9 mouse cellular contexts compared by ENCODE assay signal in the genomic region with DNA sequence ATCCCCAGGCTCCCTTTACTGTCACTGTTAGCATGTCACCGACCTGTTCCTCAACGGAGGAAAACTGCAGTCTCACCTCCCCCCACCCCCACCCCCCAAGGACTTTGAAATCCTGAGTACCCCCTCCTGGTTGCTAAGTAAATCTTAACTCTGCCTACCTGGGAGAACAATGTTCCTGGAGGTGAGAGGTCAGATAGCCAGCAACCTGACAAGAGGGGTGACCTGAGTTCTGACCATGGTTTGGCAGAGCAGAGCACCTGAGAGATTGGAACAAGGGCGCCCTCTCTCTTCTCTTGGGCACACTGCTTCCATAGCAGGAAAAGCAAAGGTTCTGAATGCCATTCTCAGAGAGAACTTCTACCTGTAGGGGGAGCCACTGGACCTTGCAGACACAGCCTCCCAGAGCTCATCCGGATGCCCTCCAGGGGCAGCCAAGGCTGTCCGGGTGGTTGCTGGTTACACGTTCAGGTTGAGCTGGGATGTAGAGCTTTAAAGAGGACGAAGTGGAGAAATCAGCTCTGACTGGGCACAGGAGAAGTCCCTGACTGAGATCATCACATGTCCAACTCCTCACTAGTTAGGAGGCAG. TPM values are rescaled to one million over a fixed set of nuclear protein-coding genes. Genes with fewer than 3 reads are reported as not detected.
A peak's percentile ranks its signal among the peaks of the same experiment; 100 is the strongest.
DNase-seq lines count a peak whose midpoint lies in the region; ATAC-seq and TF ChIP-seq lines count a peak whose summit lies in the region.
"Had no signal": no experiment of that assay in that cellular context is flagged by ENCODE, and none has a peak within 500 bp of the region (broad histone marks: within the 10 kb centered on the region; RNA-seq: fewer than 3 reads in every experiment).

No protein-coding gene starts in this region.

- peaks cover 5% of the 10 kb centered on the region for H3K4me1 ChIP-seq in heart, embryonic 11.5 days (ENCODE audit: control insufficient read depth, insufficient read depth, low read length)
- H3K4me1 ChIP-seq in embryonic facial prominence, embryonic 11.5 days (ENCODE audit: control insufficient read depth, insufficient read depth, low read length) = no peaks in the 10 kb centered on the region; the same call in 1 of the 2 replicates
- H3K4me1 ChIP-seq in kidney, embryonic 14.5 days (ENCODE audit: control insufficient read depth, insufficient read depth, low read length) = peaks cover 11% of the 10 kb centered on the region
- H3K4me1 ChIP-seq in lung, postnatal 0 days (ENCODE audit: insufficient read depth, low read depth, low read length) = peaks cover 5% of the 10 kb centered on the region; the same call in 1 of the 2 replicates
- no peaks in the 10 kb centered on the region for H3K4me1 ChIP-seq in thymus, adult 2 months (replicated peaks; ENCODE audit: control insufficient read depth, insufficient read depth, low read length)

- 0 out of 2 replicates have a peak, but pooled peaks cover 4% of the 10 kb centered on the region for H3K27me3 ChIP-seq in heart, embryonic 11.5 days (ENCODE audit: control insufficient read depth, insufficient read depth, low read length)
- peaks cover 3% of the 10 kb centered on the region; the same call in 1 of the 2 replicates for H3K27me3 ChIP-seq in embryonic facial prominence, embryonic 11.5 days (ENCODE audit: control insufficient read depth, insufficient read depth, low read length)
- H3K27me3 ChIP-seq in kidney, embryonic 14.5 days (ENCODE audit: control insufficient read depth, insufficient read depth, low read length) = peaks cover 5% of the 10 kb centered on the region; the same call in 1 of the 2 replicates
- no peaks in the 10 kb centered on the region for H3K27me3 ChIP-seq in lung, postnatal 0 days (replicated peaks; ENCODE audit: insufficient read depth, low read length)
- H3K27me3 ChIP-seq in thymus, adult 2 months (ENCODE audit: control insufficient read depth, insufficient read depth, low read length) = no peaks in the 10 kb centered on the region

- WGBS in heart, embryonic 11.5 days (ENCODE audit: insufficient replicate concordance) = 15% methylated on average over 7 of the region's 7 CpGs
- 24% methylated on average over 7 of the region's 7 CpGs for WGBS in embryonic facial prominence, embryonic 11.5 days
- WGBS in kidney, embryonic 14.5 days = 28% methylated on average over 7 of the region's 7 CpGs
- WGBS in lung, postnatal 0 days = 17% methylated on average over 7 of the region's 7 CpGs
- WGBS in thymus, adult 2 months = 39% methylated on average over 7 of the region's 7 CpGs

- no peak overlapping the region for H3K4me3 ChIP-seq in heart, embryonic 11.5 days (ENCODE audit: low read depth, low read length)
- no peak overlapping the region for H3K4me3 ChIP-seq in embryonic facial prominence, embryonic 11.5 days (ENCODE audit: low read depth, low read length)
- no peak overlapping the region for H3K4me3 ChIP-seq in kidney, embryonic 14.5 days (ENCODE audit: low read length)
- no peak overlapping the region for H3K4me3 ChIP-seq in lung, postnatal 0 days (ENCODE audit: low read depth, low read length)
- H3K4me3 ChIP-seq in thymus, adult 2 months (ENCODE audit: control insufficient read depth, insufficient read depth, low read length) = no peak overlapping the region
- H3K4me3 ChIP-seq: limb, embryonic 13.5 days had no signal

- no peak overlapping the region for H3K4me2 ChIP-seq in heart, embryonic 11.5 days
- H3K4me2 ChIP-seq in embryonic facial prominence, embryonic 11.5 days (ENCODE audit: low read depth, low read length) = no peak overlapping the region
- H3K4me2 ChIP-seq in kidney, embryonic 14.5 days (replicated peaks; ENCODE audit: low read depth, low read length) = no peak overlapping the region
- H3K4me2 ChIP-seq in lung, postnatal 0 days (replicated peaks; ENCODE audit: low read depth, low read length) = no peak overlapping the region
- H3K4me2 ChIP-seq: limb, embryonic 13.5 days had no signal

- no peak for TF ChIP-seq POLR2A in thymus, adult 2 months (IDR thresholded peaks at IDR 0.05; ENCODE audit: control insufficient read depth, extremely low read depth, insufficient read depth, low read length, poor library complexity)

- no peaks in the 10 kb centered on the region for H3K9me3 ChIP-seq in heart, embryonic 11.5 days (replicated peaks; ENCODE audit: control insufficient read depth, low read length)
- no peaks in the 10 kb centered on the region for H3K9me3 ChIP-seq in embryonic facial prominence, embryonic 11.5 days (replicated peaks; ENCODE audit: control insufficient read depth, low read length)
- H3K9me3 ChIP-seq in kidney, embryonic 14.5 days (ENCODE audit: control insufficient read depth, low read length) = no peaks in the 10 kb centered on the region
- no peaks in the 10 kb centered on the region for H3K9me3 ChIP-seq in lung, postnatal 0 days (ENCODE audit: low read length)
- H3K9me3 ChIP-seq: limb, embryonic 13.5 days had no signal

- peak; percentile 30 for DNase-seq in heart, adult 8-10 months (ENCODE audit: low spot score)
- DNase-seq in adrenal gland, postnatal 25 days = peak; percentile 24
- peak; percentile 77 for DNase-seq in embryonic facial prominence, embryonic 11.5 days (ENCODE audit: low spot score)
- DNase-seq in lung, postnatal 0 days (ENCODE audit: low spot score) = peak; percentile 87
- peak; percentile 58 for DNase-seq in thymus, adult 2 months

- TF ChIP-seq CTCF in lung, postnatal 0 days (IDR thresholded peaks at IDR 0.05) = peak; percentile 89
- TF ChIP-seq CTCF in thymus, adult 2 months (IDR thresholded peaks at IDR 0.05; ENCODE audit: borderline replicate concordance, control insufficient read depth, extremely low read depth, insufficient read depth, low read length, poor library complexity) = peak; percentile 68; the same call in 1 of the 2 replicates

- no peaks in the 10 kb centered on the region for H3K36me3 ChIP-seq in heart, embryonic 11.5 days (ENCODE audit: control insufficient read depth, insufficient read depth, low read length)
- H3K36me3 ChIP-seq in embryonic facial prominence, embryonic 11.5 days (replicated peaks; ENCODE audit: control insufficient read depth, insufficient read depth, low read depth, low read length) = no peaks in the 10 kb centered on the region; the same call in 1 of the 2 replicates
- H3K36me3 ChIP-seq in kidney, embryonic 14.5 days (ENCODE audit: control insufficient read depth, insufficient read depth, low read length) = peaks cover 13% of the 10 kb centered on the region
- 0 out of 2 replicates have a peak, but pooled peaks cover 7% of the 10 kb centered on the region for H3K36me3 ChIP-seq in lung, postnatal 0 days (ENCODE audit: insufficient read depth, low read length)
- peaks cover 9% of the 10 kb centered on the region for H3K36me3 ChIP-seq in thymus, adult 2 months (ENCODE audit: control insufficient read depth, insufficient read depth, low read length)

- ATAC-seq in heart, embryonic 11.5 days (replicated peaks; ENCODE audit: insufficient number of reproducible peaks, low FRiP score, low TSS enrichment) = no peak
- peak; percentile 80 for ATAC-seq in CD4-positive, CD25-positive, alpha-beta regulatory T cell, adult 4 months
- ATAC-seq in embryonic facial prominence, embryonic 11.5 days (replicated peaks; ENCODE audit: insufficient number of reproducible peaks, low FRiP score, low TSS enrichment, low read depth) = peak; percentile 7; the same call in 1 of the 2 replicates
- 0 out of 2 replicates have a peak, but pooled peaks have one; percentile 12 for ATAC-seq in kidney, embryonic 14.5 days (ENCODE audit: low FRiP score, low TSS enrichment)
- peak; percentile 58 for ATAC-seq in lung, postnatal 0 days

- no peak overlapping the region for H3K27ac ChIP-seq in heart, embryonic 11.5 days (ENCODE audit: low read depth, low read length)
- no peak overlapping the region for H3K27ac ChIP-seq in embryonic facial prominence, embryonic 11.5 days (replicated peaks; ENCODE audit: low read depth, low read length)
- H3K27ac ChIP-seq in kidney, embryonic 14.5 days (ENCODE audit: low read depth, low read length) = no peak overlapping the region
- H3K27ac ChIP-seq in lung, postnatal 0 days (ENCODE audit: low read length) = no peak overlapping the region
- no peak overlapping the region for H3K27ac ChIP-seq in thymus, adult 2 months (ENCODE audit: control insufficient read depth, insufficient read depth, low read length)
- H3K27ac ChIP-seq: limb, embryonic 13.5 days had no signal

- TF ChIP-seq EP300 in lung, postnatal 0 days (IDR thresholded peaks at IDR 0.05) = no peak

- no peak overlapping the region for H3K9ac ChIP-seq in heart, embryonic 11.5 days (ENCODE audit: low read depth, low read length)
- no peak overlapping the region for H3K9ac ChIP-seq in embryonic facial prominence, embryonic 11.5 days (replicated peaks; ENCODE audit: low read length)
- no peak overlapping the region for H3K9ac ChIP-seq in kidney, embryonic 14.5 days (ENCODE audit: low read depth, low read length)
- no peak overlapping the region for H3K9ac ChIP-seq in lung, postnatal 0 days (replicated peaks; ENCODE audit: low read depth)
- H3K9ac ChIP-seq: limb, embryonic 13.5 days had no signal

RNA-seq across cellular contexts. Expression of gene Nsun2, which starts 40.6 kb away (rescaled TPM):
- total RNA-seq in heart, adult 8-10 months (2022) = 10 to 100 TPM; 43.6 to 51.5 (median 47.4) TPM
- 78.5 and 87.8 TPM in 2 replicates for polyA plus RNA-seq in heart, embryonic 11.5 days (2014; fragmentation: Nextera tagmentation; extraction: Ambion mirVana)
- polyA plus RNA-seq in CD4-positive, CD25-positive, alpha-beta regulatory T cell, adult 4 months (2017; shearing (Covaris generic)) = 10 to 100 TPM; 26.3 to 30.7 TPM
- total RNA-seq in adrenal gland, postnatal 25 days (2021) = 84.4 and 102 TPM in 2 replicates
- 152 and 159 TPM in 2 replicates for polyA plus RNA-seq in embryonic facial prominence, embryonic 11.5 days (2014; fragmentation: Nextera tagmentation; extraction: Ambion mirVana)
- 88.5 and 142 TPM in 2 replicates for polyA plus RNA-seq in kidney, embryonic 14.5 days (2014; fragmentation: Nextera tagmentation; extraction: Ambion mirVana)
- polyA plus RNA-seq in lung, postnatal 0 days (2015; fragmentation: Nextera tagmentation; extraction: Ambion mirVana) = 34.7 and 38.1 TPM in 2 replicates
- polyA plus RNA-seq in thymus, adult 2 months (2012; rRNA removed) = 74.1 and 86.5 TPM in 2 replicates

RNA-seq across cellular contexts. Expression of gene Tent4a, which starts 41.4 kb away (rescaled TPM):
- total RNA-seq in heart, adult 8-10 months (2022) = 10 to 100 TPM; 10.6 to 14.1 (median 11.9) TPM
- 4.7 and 5.1 TPM in 2 replicates for polyA plus RNA-seq in heart, embryonic 11.5 days (2014; fragmentation: Nextera tagmentation; extraction: Ambion mirVana)
- polyA plus RNA-seq in CD4-positive, CD25-positive, alpha-beta regulatory T cell, adult 4 months (2017; shearing (Covaris generic)) = 1 to 10 TPM; 4.4 to 5.6 TPM
- total RNA-seq in adrenal gland, postnatal 25 days (2021) = 23.4 and 25.4 TPM in 2 replicates
- polyA plus RNA-seq in embryonic facial prominence, embryonic 11.5 days (2014; fragmentation: Nextera tagmentation; extraction: Ambion mirVana) = 6.6 and 7.1 TPM in 2 replicates
- 8.3 and 8.6 TPM in 2 replicates for polyA plus RNA-seq in kidney, embryonic 14.5 days (2014; fragmentation: Nextera tagmentation; extraction: Ambion mirVana)
- polyA plus RNA-seq in lung, postnatal 0 days (2015; fragmentation: Nextera tagmentation; extraction: Ambion mirVana) = 3.1 TPM in 2 replicates
- polyA plus RNA-seq in thymus, adult 2 months (2012; rRNA removed) = 22.2 and 32.2 TPM in 2 replicates

Comparison
In these comparisons a context has a peak if more than half of its experiments do, and no peak if none do; other contexts are left out.
1. DNase-seq: peak in every context shown above with its lines; median percentile 87 in lung, postnatal 0 days; 77 in embryonic facial prominence, embryonic 11.5 days; 58 in thymus, adult 2 months; 30 in heart, adult 8-10 months; 24 in adrenal gland, postnatal 25 days.